Mouse (Mus musculus) myocyte (in vitro differentiated cells): Measurements from ENCODE around the gene Mtif2. TPM values are rescaled to one million over a fixed set of nuclear protein-coding genes. Genes with fewer than 3 reads are reported as not detected.
A peak's percentile ranks its signal among the peaks of the same experiment; 100 is the strongest.

Source experiments
- H3K27me3 ChIP-seq: one replicate; pipeline ENCODE4 v1.6.1; 2011; ENCODE audit not compliant: control insufficient read depth, insufficient read depth, insufficient read length
- H3K36me3 ChIP-seq: one replicate; pipeline ENCODE4 v1.6.1; 2011; ENCODE audit not compliant: control insufficient read depth, insufficient read depth
- H3K4me2 ChIP-seq: one replicate; pipeline ENCODE4 v1.6.1; 2011; ENCODE audit warnings: low read depth, control low read depth
- H3K4me3 ChIP-seq: one replicate; pipeline ENCODE4 v1.5.1; 2011; ENCODE audit warnings: mild to moderate bottlenecking, control low read depth, moderate library complexity
- H3K79me2 ChIP-seq: one replicate; pipeline ENCODE4 v1.6.1; 2011; ENCODE audit not compliant: control insufficient read depth, insufficient read depth
- H3ac ChIP-seq: one replicate; pipeline ENCODE4 v1.6.1; 2011; ENCODE audit not compliant: control insufficient read depth, insufficient read length
- CEBPB ChIP-seq: IDR thresholded peaks from 2 replicates; pipeline ENCODE4 v1.6.1; 2011; ENCODE audit warnings: mild to moderate bottlenecking, moderate library complexity; ENCODE audit not compliant: poor library complexity, insufficient read depth, severe bottlenecking
- E2F4 ChIP-seq: IDR thresholded peaks from one replicate; pipeline ENCODE4 v1.6.1; 2011; ENCODE audit warnings: mild to moderate bottlenecking, control low read depth, moderate library complexity; ENCODE audit not compliant: insufficient read depth
- MAX ChIP-seq: IDR thresholded peaks from one replicate; pipeline ENCODE4 v1.6.1; 2011; ENCODE audit warnings: low read depth, mild to moderate bottlenecking, control low read depth
- MYOD1 ChIP-seq, 3 experiments: IDR thresholded peaks; one replicate each; pipeline ENCODE4 v1.6.1; 2011; ENCODE audit warnings: control low read depth in 2 of 3, low read depth in 2 of 3, mild to moderate bottlenecking in 2 of 3, moderate library complexity in 1 of 3; ENCODE audit not compliant: insufficient read length in 2 of 3, control insufficient read depth in 1 of 3
- MYOG ChIP-seq, 3 experiments: IDR thresholded peaks; one replicate each; pipeline ENCODE4 v1.6.1; 2011; ENCODE audit warnings: control low read depth in 2 of 3, low read depth in 2 of 3, mild to moderate bottlenecking in 2 of 3; ENCODE audit not compliant: insufficient read length in 2 of 3, control insufficient read depth in 1 of 3, insufficient read depth in 1 of 3
- POLR2A ChIP-seq: IDR thresholded peaks from one replicate; pipeline ENCODE4 v1.6.1; 2011; ENCODE audit warnings: low read depth, mild to moderate bottlenecking, control low read depth, moderate library complexity; ENCODE audit not compliant: insufficient read length
- POLR2AphosphoS2 ChIP-seq: IDR thresholded peaks from one replicate; pipeline ENCODE4 v1.6.1; 2011; ENCODE audit warnings: low read depth, control low read depth; ENCODE audit not compliant: insufficient read length
- REST ChIP-seq: IDR thresholded peaks from one replicate; pipeline ENCODE4 v1.6.1; 2011; ENCODE audit warnings: mild to moderate bottlenecking, control low read depth, moderate library complexity; ENCODE audit not compliant: insufficient read depth, insufficient read length
- SRF ChIP-seq: IDR thresholded peaks from one replicate; pipeline ENCODE4 v1.6.1; 2011; ENCODE audit warnings: low read depth; ENCODE audit not compliant: control insufficient read depth, insufficient read length
- TCF12 ChIP-seq: IDR thresholded peaks from one replicate; pipeline ENCODE4 v1.6.1; 2011; ENCODE audit warnings: mild to moderate bottlenecking, control low read depth; ENCODE audit not compliant: poor library complexity, insufficient read depth, severe bottlenecking
- TCF3 ChIP-seq: IDR thresholded peaks from one replicate; pipeline ENCODE4 v1.6.1; 2011; ENCODE audit warnings: low read depth, control low read depth; ENCODE audit not compliant: insufficient read length
- USF1 ChIP-seq: IDR thresholded peaks from one replicate; pipeline ENCODE4 v1.6.1; 2011; ENCODE audit warnings: low read depth, mild to moderate bottlenecking, control low read depth, moderate library complexity
- polyA plus RNA-seq: library from polyadenylated mRNA; unstranded; fragments of >200 nt; fragmentation: generic; extraction: Trizol; gene quantifications from one replicate; pipeline ENCODE4 v1.2.1, GENCODE M21; 2012; ENCODE audit warnings: missing spikeins

The Mtif2 gene
- polyA plus RNA-seq, 1 experiment, result 7.5 TPM

DNA sequence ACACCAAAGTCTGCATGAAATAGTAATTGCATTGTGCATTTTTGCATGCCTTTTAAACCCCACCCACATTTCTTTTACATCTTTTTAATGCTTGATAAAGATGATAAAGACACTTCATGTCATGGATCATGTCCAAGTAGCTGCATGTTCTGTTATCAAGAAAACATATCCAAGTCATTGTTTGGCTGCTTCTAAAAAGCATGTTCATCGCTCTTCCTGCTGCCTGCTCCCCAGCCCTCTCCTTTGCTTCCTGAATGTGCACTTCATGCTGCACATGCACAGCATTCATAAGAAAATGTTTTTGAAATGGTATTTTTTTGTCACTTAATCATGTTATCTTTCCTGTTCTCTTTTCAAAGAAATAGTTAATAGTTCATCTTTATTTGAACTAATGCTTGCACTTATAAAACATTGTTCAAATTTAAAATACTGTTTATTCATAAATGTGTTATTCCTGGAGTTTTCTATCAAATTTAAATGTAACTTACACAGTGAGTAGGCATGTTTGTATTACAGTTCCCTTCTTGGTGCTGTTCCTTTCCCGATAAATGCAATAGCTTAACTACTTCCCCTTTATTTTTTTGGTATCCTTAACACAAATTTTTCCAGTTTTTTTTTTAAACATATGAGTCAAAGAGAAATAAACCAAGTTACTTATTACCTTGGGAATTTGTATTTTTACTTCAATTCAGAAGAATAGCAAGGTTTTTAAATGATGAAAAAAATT lies 21.1 kb upstream of the Mtif2 start:
- Histone ChIP-seq H3K27me3 (no peaks in the 10 kb centered on the region), H3ac (no peak overlapping the region), H3K4me3 (no peak overlapping the region), H3K4me2 (no peak overlapping the region), H3K79me2 (no peaks in the 10 kb centered on the region), H3K36me3 (peaks cover 24% of the 10 kb centered on the region)
- TF ChIP-seq MAX (no peak), POLR2A (no peak), E2F4 (no peak), USF1 (no peak), CEBPB (no peak), TCF3 (no peak), REST (no peak), MYOG (IDR thresholded peaks at IDR 0.05; ENCODE audit: control insufficient read depth in 1 of 3, insufficient read depth in 1 of 3, insufficient read length in 2 of 3, low read depth in 2 of 3) (no peak), TCF12 (no peak), POLR2AphosphoS2 (no peak), MYOD1 (IDR thresholded peaks at IDR 0.05; ENCODE audit: control insufficient read depth in 1 of 3, insufficient read length in 2 of 3, low read depth in 2 of 3) (no peak), SRF (no peak)

DNA sequence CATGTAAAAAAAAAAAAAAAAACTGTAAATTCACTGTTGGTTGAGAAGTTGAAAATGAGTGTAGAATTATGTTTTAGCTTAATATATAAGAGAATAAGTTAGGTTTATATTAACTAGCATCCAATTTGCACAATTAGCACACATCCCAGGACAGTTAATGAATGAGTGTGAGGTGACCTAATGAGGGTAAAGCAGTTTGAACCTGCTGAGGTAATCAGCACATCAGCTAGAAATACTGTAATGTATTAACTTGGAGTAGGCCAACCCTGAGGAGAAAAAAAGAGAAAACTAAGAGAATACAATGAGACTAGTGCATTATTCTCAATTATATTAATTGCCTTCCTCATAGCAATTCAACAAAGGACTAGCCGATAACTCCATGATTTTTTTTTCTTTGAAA lies 16.8 kb upstream of the Mtif2 start:
- Histone ChIP-seq H3K27me3 (no peaks in the 10 kb centered on the region), H3K4me3 (no peak overlapping the region), H3K36me3 (peaks cover 10% of the 10 kb centered on the region), H3K4me2 (no peak overlapping the region), H3K79me2 (no peaks in the 10 kb centered on the region), H3ac (no peak overlapping the region)
- TF ChIP-seq MYOD1 (IDR thresholded peaks at IDR 0.05; ENCODE audit: control insufficient read depth in 1 of 3, insufficient read length in 2 of 3, low read depth in 2 of 3), result no peak
- no peak for TF ChIP-seq CEBPB
- TF ChIP-seq TCF12, result no peak
- TF ChIP-seq TCF3, result no peak
- no peak for TF ChIP-seq REST
- TF ChIP-seq POLR2AphosphoS2, result no peak
- TF ChIP-seq E2F4, result no peak
- TF ChIP-seq POLR2A, result no peak
- no peak for TF ChIP-seq SRF
- no peak for TF ChIP-seq USF1
- TF ChIP-seq MAX, result no peak
- TF ChIP-seq MYOG (IDR thresholded peaks at IDR 0.05; ENCODE audit: control insufficient read depth in 1 of 3, insufficient read depth in 1 of 3, insufficient read length in 2 of 3, low read depth in 2 of 3), result no peak

DNA sequence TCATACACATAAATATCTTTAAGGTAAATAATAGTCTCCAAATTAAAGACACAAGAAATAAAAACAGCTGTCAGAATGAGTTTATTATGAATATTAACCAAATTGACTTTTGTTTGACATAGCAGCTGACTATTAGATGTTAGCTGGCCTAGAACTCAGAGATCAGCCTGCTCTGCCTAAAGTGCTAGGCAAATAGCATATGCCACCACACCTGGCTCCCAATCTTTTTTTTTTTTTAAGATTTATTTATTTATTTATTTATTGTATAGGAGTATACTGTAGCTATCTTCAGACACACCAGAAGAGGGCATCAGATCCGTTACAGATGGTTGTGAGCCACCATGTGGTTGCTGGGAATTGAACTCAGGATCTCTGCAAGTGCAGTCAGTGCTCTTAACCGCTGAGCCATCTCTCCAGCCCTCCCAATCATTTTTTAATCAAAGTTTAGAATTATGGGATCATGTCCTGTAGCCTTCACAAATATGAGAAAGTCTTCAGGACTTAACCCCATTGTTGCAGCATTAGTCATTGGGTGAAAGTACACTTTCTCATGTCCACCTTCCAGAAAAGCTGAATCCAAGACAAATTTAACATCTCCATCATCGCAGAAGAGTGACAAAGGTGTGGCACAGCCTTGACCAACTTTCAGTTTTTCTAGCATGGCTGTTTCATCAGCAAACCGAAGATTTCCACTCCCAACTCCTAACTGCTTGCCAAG lies 13.2 kb upstream of the Mtif2 start:
- TF ChIP-seq SRF (no peak), POLR2A (no peak), REST (no peak), MYOG (IDR thresholded peaks at IDR 0.05; ENCODE audit: control insufficient read depth in 1 of 3, insufficient read depth in 1 of 3, insufficient read length in 2 of 3, low read depth in 2 of 3) (no peak), MYOD1 (IDR thresholded peaks at IDR 0.05; ENCODE audit: control insufficient read depth in 1 of 3, insufficient read length in 2 of 3, low read depth in 2 of 3) (no peak), CEBPB (no peak), USF1 (no peak), MAX (no peak), TCF12 (no peak), POLR2AphosphoS2 (no peak), TCF3 (no peak), E2F4 (no peak)
- Histone ChIP-seq H3K4me2 (no peak overlapping the region), H3K36me3 (no peaks in the 10 kb centered on the region), H3ac (no peak overlapping the region), H3K4me3 (no peak overlapping the region), H3K79me2 (no peaks in the 10 kb centered on the region), H3K27me3 (no peaks in the 10 kb centered on the region)

DNA sequence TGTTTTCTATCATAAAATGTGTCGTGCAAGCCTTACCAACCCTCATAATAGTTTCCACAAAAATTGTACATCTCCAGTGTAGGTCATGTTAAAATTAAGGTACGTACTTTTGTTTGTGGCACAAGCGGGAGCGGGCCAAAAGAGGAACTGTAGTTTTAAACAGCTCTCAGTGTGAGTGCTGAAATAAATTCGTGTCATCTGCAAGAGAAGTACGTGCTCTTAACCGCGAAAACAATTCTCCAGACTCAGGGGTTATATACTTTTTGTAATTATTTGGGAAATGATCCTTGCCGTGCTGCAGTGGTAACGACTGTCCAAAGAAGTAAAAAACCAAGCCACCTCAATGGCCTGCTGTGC lies 11.9 kb upstream of the Mtif2 start:
- Histone ChIP-seq H3K27me3 (no peaks in the 10 kb centered on the region), H3K4me2 (peak overlapping the region; percentile 88), H3K79me2 (no peaks in the 10 kb centered on the region), H3K4me3 (peak overlapping the region; percentile 57), H3K36me3 (no peaks in the 10 kb centered on the region), H3ac (peak overlapping the region; percentile 40)
- TF ChIP-seq USF1, result no peak
- no peak for TF ChIP-seq E2F4
- TF ChIP-seq MAX, result no peak
- no peak for TF ChIP-seq POLR2A
- no peak for TF ChIP-seq REST
- TF ChIP-seq MYOD1 (IDR thresholded peaks at IDR 0.05; ENCODE audit: control insufficient read depth in 1 of 3, insufficient read length in 2 of 3, low read depth in 2 of 3), result no peak
- TF ChIP-seq SRF, result no peak
- TF ChIP-seq POLR2AphosphoS2, result no peak
- no peak for TF ChIP-seq CEBPB
- no peak for TF ChIP-seq TCF3
- TF ChIP-seq MYOG (IDR thresholded peaks at IDR 0.05; ENCODE audit: control insufficient read depth in 1 of 3, insufficient read depth in 1 of 3, insufficient read length in 2 of 3, low read depth in 2 of 3), result no peak
- no peak for TF ChIP-seq TCF12
